Mouse (Mus musculus): ENCODE measurements around the gene Olfr1265. TPM values are rescaled to one million over a fixed set of nuclear protein-coding genes. Genes with fewer than 3 reads are reported as not detected.

Olfr1265 gene
- total RNA-seq (2021): not detected
- long read RNA-seq, experiment 1: 0 reads
- long read RNA-seq, experiment 2: 0 reads

DNA sequence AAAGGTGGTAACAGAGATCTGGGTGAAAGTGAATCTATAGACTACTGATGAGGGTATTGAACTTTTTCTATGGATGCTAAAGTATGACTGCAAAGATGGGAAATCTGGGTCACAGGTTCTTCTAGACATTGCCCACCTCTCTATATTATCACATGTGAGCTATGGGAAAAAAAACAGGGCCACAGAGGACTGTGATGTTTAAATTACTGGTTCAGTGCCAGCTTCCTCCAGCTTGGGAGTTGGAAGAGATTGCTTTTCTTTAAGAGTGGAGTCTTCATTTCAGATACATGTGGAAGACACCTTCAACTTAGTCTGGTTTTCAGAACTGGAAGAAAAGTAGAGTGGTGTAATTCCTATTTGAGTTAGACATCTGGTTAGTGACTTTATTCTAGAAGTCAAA is at the start of gene Olfr1265:
TSS of gene Olfr1265 (plus strand) at position 301 of the 400 bp plus-strand sequence.
- no peak for DNase-seq
- intact Hi-C loops (cut with DNase I; ENCODE audit: low total_unique reads): no loop called here

DNA sequence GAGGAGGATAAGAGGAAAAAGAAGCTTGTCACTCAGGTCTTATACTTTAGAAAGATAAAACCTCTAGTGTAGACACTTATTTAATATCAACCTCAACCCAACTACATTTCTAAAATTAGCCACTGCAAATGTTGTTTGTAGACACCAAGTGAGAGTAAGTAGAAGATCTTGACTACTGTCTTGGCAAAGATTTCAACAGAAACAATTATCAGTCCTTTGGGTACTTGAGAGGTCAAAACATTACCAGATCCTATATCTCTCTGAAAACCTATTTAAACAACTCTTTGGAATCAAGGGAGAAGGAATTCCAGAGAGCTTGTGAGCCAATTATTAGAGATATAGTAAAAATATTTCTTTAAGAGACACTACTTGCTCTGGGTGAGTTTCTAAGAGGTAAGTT is 44.2 kb upstream of the Olfr1265 start, which contains the start of gene Olfr1261:
TSS of gene Olfr1261 (plus strand) at position 301 of the 400 bp plus-strand sequence.
- intact Hi-C loops (cut with DNase I; ENCODE audit: low total_unique reads): no loop called here
- no peak for DNase-seq

DNA sequence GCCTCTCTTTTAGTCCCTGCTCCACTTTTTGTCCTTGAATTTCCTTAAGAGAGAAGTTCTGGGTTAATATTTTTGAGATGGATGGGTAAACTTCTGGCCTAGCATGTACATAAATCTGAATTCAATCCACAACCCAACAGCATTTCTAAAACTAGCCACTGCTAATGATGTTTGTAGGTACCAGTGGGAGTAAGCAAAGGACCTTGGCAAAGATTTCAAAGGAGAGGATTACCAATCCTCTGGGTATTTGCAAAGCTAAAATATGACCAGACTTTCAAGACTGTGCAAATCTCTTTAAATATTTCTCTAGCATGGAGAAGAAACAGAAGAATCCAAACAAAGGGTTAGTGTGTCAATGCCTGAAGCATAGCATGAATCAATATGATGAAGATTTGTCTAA is 35.3 kb upstream of the Olfr1265 start, which contains the start of gene Olfr1262:
TSS of gene Olfr1262 (plus strand) at position 301 of the 400 bp plus-strand sequence.
- no peak for DNase-seq
- intact Hi-C loops (cut with DNase I; ENCODE audit: low total_unique reads): no loop called here

DNA sequence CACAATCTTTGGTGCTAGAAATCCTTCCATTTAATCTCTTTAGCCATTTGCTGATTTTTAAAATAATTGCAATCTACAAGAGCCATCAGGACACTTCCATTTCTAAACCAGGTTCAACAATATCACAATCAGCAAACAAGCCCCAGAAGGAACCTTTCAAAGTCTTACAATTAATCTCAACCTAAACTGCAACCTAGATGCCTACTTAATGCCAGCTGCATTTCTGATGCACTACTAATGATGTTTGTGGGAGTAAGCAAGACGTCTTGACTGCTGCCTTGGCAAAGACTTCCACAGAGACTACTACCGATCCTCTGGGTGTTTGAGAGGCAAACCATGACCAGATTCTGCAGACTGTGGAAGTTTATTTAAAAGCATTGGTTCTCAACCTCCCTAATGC is 23.3 kb upstream of the Olfr1265 start, which contains the start of gene Olfr1263:
TSS of gene Olfr1263 (plus strand) at position 301 of the 400 bp plus-strand sequence.
- intact Hi-C loops (cut with DNase I; ENCODE audit: low total_unique reads): no loop called here
- no peak for DNase-seq

DNA sequence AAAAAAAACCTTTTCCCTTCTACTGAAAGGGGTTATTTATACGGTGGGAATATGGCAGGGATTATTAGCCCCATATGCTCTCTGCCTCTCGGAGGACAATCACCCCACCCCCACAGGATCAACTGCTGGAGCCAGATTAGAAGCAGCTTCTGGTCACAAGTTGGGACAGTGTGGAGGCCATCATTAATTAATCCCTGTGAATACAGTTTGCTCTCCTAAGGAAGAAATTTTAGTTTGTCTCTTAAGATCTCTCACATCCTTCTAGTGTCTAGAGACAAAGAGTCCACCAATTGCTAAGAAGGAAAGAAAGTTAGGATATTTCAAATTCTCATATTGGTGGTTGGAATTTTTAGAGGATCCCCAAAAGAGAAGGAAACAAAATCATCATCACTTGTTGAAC is 9.7 kb upstream of the Olfr1265 start, which contains the start of gene Olfr1264:
TSS of gene Olfr1264 (minus strand) at position 101 of the 400 bp plus-strand sequence.
- intact Hi-C loops (cut with DNase I; ENCODE audit: low total_unique reads): no loop called here
- DNase-seq: no peak

DNA sequence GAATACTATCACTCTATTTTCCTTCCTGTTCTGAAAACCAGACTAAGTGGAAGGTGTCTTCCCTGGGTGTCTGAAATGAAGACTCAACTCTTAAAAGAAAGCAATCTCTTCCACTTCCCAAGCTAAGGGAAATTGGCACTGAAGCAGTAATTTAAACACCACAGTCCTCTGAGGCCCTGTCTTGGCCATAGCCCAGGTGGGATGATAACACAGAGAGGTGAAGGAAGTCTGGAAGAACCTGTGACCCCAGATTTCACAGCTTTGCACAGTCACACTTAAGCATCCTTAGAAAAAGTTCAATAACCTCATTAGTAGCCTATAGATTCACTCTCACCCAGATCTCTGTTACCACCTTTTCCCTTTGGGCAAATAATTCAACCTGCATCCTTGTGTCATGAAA is 28.4 kb downstream of the Olfr1265 start, which contains the start of gene Olfr140:
TSS of gene Olfr140 (minus strand) at position 101 of the 400 bp plus-strand sequence.
- intact Hi-C loops (cut with DNase I; ENCODE audit: low total_unique reads): no loop called here
- no peak for DNase-seq

DNA sequence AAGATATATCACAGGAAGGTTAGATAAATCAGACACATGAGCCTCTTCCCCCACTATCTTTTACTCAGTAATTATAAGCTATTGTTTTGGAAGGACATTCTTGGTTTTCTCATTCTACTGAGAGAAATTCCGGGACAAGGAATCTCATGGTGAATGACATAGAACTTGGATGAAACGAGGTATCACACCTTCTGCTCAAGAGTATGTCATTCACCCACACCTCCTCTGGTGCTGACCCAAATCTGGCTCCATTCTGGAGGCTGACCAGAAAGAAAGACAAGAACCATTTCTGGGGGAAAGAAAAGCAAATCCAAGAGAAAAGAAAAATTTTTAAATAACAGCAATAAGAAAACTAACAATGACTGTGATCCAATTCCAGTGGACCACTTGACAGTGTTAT is 34.9 kb downstream of the Olfr1265 start:
- intact Hi-C loops (cut with DNase I; ENCODE audit: low total_unique reads): no loop called here
- no peak for DNase-seq

Other genes starting within 250 kb of the Olfr1265 start
- not detected for gene Olfr1254, start 241.7 kb upstream of the Olfr1265 start, total RNA-seq (2021)
- not detected for gene Olfr1255, start 223.3 kb upstream of the Olfr1265 start, total RNA-seq (2021)
- not detected for gene Olfr1256, start 193.8 kb upstream of the Olfr1265 start, total RNA-seq (2021)
- gene Olfr48, start 187.1 kb upstream of the Olfr1265 start, total RNA-seq (2021): not detected
- not detected for gene Olfr1257, start 156.9 kb upstream of the Olfr1265 start, total RNA-seq (2021)
- gene Olfr1258, start 108.0 kb upstream of the Olfr1265 start, total RNA-seq (2021): not detected
- not detected for gene Olfr1259, start 86.7 kb upstream of the Olfr1265 start, total RNA-seq (2021)
- gene Olfr1260, start 61.0 kb upstream of the Olfr1265 start, total RNA-seq (2021): not detected
- not detected for gene Olfr1261, start 44.1 kb upstream of the Olfr1265 start, total RNA-seq (2021)
- gene Olfr1262, start 35.2 kb upstream of the Olfr1265 start, total RNA-seq (2021): not detected
- not detected for gene Olfr1263, start 23.2 kb upstream of the Olfr1265 start, total RNA-seq (2021)
- not detected for gene Olfr1264, start 9.8 kb upstream of the Olfr1265 start, total RNA-seq (2021)
- gene Olfr140, start 28.3 kb downstream of the Olfr1265 start, total RNA-seq (2021): not detected
- not detected for gene Olfr1269, start 86.1 kb downstream of the Olfr1265 start, total RNA-seq (2021)
- not detected for gene Olfr32, start 107.0 kb downstream of the Olfr1265 start, total RNA-seq (2021)
- gene Olfr1270, start 117.8 kb downstream of the Olfr1265 start, total RNA-seq (2021): not detected
- gene Olfr1506, start 189.2 kb downstream of the Olfr1265 start, total RNA-seq (2021): not detected
- gene Olfr142, start 222.3 kb downstream of the Olfr1265 start, total RNA-seq (2021): not detected
- gene Olfr1271, start 235.7 kb downstream of the Olfr1265 start, total RNA-seq (2021): not detected

All from gastrocnemius, postnatal 14 days (tissue).